Mouse (Mus musculus) 3134 (cell line): ENCODE data around the gene Pclo.
"Not testable (repeated sequence)": the region's sequence is repeated elsewhere in the genome, so short reads cannot be mapped to it uniquely, and the experiment has no call there.

Experiments used
- DNase-seq: peaks from one replicate; pipeline ENCODE4 v3.0.0-alpha.2; 2011; ENCODE audit warnings: low spot score; ENCODE audit not compliant: insufficient read length; ENCODE audit errors: extremely low read depth

Gene Pclo

GRCm38 (mm10) chr5:14662603-14663002, 147.9 kb downstream of the Pclo start:
- no peak for DNase-seq

DNA sequence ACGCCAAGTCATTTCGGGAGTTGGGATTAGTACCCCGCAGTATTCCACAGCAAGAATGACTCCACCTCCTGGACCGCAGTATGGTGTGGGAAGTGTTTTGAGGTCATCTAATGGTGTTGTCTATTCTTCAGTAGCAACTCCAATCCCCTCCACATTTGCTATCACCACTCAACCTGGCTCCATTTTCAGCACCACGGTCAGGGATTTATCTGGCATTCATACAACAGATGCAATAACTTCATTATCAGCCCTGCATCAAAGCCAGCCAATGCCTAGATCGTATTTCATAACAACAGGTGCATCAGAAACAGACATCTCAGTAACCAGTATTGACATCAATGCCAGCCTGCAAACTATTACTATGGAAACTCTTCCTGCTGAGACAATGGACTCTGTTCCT, 165.7 kb downstream of the Pclo start:
- DNase-seq: no peak

DNA sequence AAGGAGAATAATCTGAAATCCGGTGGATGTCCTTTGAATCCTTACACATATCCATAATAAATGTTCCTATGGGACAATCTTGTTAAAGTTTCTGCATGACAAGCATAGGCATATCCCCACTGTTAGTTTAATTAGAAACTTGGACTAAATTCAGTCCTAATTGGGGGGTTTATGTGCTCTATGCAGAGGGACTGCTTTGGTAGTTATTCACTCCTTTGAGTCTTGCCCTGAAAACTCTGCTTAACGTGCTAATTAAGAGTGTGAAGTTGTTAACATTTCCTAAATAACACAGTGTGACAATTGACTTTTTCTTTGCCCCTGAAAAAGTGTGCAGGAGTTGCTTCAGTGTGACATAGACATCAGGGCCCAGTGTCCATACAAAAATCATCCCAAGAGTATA, 177.3 kb downstream of the Pclo start:
- no peak for DNase-seq

DNA sequence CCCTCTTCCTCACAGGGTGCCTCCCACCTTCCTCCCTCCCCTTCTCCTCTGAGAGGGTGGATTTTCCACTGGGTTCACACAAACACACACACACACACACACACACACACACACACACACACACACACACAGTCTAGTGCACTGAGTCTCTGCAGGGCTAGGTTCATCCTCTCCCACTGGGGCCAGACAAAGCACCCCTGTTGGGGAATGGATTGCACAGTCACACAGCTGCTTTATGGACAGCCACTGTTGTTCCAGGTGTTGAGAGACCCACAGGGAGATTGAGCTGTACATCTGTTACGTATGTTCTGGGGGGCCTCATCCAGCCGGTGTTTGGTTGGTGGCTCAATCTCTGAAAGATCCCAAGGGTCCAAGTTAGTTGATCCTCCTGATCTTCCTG, 182.0 kb downstream of the Pclo start:
- no peak for DNase-seq

GRCm38 (mm10) chr5:14700900-14701299, 186.2 kb downstream of the Pclo start:
- no peak for DNase-seq

- DNase-seq: no peak
Observed at GRCm38 (mm10) chr5:14705423-14705822, 190.7 kb downstream of the Pclo start.

GRCm38 (mm10) chr5:14707311-14707710, 192.6 kb downstream of the Pclo start:
- DNase-seq: no peak

DNA sequence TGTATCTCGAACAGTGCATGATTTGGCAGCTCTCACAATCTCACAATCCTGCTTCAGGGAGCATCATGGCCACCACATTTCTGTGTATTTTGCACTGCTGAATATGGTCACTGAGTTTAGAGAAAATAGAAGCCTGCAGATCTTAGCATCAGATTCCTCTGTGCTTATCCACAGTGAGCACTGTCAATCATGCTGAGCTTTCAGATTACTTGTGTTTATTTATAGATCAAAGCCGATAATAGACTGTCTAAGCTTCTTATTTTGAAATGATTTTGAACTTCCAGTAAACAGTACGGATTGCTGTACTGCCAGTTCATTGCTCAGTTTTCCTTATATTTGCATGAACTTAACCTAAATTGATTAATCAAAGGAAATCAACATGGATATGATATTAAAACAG, 208.9 kb downstream of the Pclo start:
- no peak for DNase-seq

GRCm38 (mm10) chr5:14728676-14729253, 214.0 kb downstream of the Pclo start:
- DNase-seq: peak; percentile 65

DNA sequence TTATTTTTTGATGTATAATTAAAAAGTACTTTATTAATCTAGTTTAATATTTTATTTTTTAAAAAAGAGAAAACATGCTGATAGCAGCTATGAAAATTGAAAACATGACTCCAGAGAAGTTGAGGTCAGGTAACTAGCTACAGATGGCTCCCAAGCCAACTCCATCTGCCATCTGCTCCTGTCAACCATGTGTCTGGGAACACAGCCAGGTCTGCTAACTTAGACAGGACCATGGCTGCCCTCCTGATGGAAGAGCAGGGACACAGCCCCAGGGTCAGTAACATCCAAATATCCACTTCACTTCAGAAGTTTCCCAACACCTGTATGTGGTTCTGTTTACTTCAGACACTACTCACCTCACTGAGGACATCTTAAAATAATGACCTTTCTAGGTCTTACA, 236.2 kb downstream of the Pclo start:
- DNase-seq: no peak

DNA sequence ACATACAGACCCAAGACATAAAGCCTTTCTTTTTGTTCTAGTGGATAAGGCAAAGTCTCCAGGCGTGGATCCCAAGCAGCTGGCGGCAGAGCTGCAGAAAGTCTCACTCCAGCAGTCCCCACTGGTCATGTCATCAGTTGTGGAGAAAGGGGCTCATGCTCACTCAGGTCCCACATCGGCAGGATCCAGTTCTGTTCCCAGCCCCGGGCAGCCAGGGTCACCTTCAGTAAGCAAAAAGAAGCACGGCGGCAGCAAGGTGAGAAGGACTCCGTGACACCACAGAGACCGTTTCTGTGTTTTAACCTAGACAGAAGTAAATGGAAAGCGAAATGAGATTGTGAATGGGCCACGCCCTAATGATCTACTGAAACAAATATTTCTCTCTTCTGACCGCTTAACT, 252.0 kb downstream of the Pclo start:
- no peak for DNase-seq

DNA sequence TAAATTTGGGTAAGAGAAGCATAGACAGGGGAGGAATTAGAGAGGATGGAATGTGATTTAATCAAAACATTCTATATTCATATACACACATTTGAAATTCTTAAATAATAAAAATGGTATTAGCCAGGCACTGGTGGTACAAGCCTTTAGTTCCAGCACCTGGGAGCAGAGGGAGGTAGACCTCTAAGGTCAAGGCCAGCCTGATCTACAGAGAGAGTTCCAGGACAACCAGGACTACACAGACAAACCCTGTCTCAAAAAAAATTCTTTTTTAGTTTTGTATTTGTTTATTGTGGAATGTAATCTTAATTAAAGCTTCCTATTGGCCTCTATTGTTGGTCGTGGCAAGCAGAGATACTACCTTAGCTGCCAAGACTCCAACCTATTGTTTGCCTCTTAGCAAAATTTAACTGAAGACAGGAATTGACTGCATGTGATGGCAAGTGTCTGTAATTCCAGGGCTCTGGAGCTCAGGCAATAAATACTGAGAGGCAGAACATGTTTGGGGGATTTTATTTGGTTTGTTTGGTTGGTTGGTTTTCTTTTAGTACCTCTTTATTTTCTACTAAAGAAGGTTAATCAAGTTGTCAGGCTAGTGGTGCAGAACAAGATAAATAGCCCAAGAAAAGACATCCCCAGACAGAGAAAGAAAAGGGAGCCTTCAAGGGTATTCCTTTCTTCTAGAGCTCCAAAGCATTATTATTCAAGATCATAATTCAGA, 267.8 kb downstream of the Pclo start:
- DNase-seq: no peak

- DNase-seq: no peak
Observed at GRCm38 (mm10) chr5:14793891-14794290, 279.2 kb downstream of the Pclo start.

DNA sequence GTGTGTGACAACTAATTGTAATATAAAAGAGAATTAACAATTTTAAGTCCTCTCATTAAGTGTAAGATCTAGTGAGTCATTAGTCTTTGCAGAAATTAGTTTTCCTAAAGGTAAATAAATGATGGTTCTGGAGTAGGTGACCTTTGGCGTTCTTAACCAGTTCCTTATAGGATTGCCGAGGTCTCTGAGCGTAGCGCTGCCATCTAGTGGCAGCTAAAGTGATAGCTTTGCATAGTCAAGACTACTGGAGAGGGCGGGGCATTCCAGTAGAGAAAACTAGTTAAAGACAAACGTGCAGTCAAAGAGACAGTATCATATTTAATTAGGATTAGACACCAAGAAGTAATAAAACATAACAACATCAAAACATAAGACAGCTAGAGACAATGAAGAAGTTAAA, 292.4 kb downstream of the Pclo start:
- no peak for DNase-seq

GRCm38 (mm10) chr5:14833165-14833860, 318.6 kb downstream of the Pclo start:
- no peak for DNase-seq

DNA sequence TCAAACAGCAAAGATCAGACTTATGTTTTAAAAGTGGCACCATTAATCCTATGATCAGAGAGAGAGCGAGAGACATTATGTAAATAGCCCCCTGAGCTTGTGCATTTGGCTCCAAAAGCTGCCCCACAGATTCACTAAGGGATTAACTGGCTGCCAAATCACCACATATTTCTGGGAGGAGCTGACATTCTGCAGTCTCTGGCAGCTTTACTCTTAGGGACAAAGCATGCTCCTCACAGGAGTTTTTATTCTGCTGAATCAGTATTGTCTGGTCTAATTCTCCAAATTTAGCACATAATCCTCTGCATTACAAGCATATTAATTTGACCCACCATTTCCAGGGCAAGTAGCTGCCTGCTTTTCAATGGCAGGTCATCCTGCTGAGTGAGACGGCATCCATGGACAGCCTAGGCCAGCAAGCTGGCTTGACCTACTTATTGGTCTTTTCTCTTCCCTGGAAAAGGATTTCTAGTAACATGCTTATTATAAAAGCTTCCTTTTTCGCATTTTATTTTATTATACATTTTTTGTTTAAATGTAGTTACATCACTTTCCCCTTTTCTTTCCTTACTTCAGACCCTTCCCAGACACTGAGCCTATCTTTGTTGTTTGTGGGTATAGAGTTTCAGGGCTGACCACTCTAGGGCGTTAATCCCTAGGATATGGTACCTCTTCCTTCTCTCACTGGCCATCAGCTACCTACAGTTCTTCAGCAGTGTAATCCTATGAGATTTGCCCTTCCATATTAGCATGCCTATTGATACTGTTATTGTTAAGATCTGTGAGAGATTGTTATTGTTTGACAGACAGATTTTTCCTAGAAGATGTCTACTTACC, 319.7 kb downstream of the Pclo start:
- no peak for DNase-seq

- no peak for DNase-seq
Observed at GRCm38 (mm10) chr5:14853650-14854049, 338.9 kb downstream of the Pclo start.

DNA sequence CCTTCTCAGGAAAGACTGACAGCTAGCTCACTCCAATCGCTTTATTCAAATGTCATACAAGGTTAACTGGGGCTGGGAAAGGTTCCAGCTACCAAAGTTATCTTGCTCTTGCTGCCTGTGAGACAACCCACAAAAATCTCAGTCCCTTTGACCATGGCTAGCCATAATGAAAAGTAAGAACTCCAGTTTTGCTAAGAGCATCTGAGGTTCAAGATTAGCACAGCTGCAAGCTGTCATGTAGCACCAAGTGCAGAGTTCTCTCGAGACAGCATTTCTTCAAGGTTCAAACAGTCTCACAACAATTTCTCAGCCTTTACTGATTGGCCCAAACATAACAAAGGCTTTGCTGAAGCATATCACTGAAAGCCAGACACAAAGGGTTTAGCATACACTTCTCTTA, 370.6 kb downstream of the Pclo start:
- DNase-seq: not testable (repeated sequence)

DNA sequence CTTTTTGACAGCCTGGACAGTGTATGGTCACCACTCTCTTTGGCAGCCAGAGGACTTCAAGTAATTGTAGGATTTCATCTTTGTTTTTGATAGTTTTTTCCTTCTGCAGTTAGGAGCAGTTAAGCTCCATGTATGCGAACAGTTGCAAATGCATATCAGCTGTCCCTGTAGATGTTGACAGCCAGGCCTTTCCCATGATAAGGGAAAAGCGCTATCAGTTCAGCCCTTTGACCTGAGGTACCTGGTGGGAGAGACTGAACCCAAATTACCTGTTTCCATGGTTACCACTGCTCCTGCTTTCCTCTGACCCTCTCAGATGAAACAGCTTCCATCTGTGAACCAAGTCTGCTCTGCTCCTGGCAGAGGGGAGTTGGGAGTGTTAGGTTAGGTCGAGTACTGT, 377.5 kb downstream of the Pclo start:
- DNase-seq: no peak

GRCm38 (mm10) chr5:14903539-14903938, 388.8 kb downstream of the Pclo start:
- DNase-seq: not testable (repeated sequence)
